Mouse (Mus musculus): Measurements from ENCODE around the gene 2410131K14Rik. TPM values are rescaled to one million over a fixed set of nuclear protein-coding genes. Genes with fewer than 3 reads are reported as not detected.

The 2410131K14Rik gene
- polyA plus RNA-seq, 1 experiment from 2014 or later: 7.7 TPM

DNA sequence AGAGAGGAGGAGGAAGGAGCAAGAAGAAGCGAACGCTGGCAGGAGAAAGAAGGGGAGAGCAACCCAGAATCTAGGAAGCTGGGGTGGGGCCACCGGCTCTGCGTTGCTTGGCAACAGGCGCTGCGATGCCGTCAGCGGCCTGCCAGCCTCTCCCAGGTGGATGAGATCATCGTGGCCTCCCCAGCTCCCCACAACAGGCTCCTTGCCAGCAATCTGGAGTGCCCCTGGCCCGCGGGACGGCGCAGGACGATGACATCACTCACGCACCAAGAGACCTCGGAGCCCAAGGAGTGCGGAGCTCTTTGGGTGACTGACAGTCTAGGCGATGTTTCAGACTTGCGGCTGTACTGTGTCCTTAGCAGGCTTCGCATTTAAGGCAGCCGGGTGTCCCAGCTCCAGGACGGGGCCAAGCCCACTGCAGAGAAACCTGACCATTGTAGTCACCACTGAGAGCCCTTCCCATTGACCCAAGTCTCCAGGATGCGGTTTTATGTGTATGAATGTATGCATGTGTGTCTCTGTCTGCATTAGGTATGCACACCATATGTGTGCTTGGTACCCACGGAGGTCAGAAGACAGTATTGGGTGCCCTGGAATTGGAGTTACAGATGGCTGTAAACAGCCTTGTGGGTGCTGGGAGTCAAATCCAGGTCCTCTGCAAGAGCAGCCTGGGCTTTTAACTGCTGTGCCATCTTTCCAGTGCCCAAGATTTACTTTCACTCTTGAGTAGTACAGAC lies 30.4 kb upstream of the 2410131K14Rik start:
- H3K27ac ChIP-seq: no peak overlapping the region
- ATAC-seq (replicated peaks; ENCODE audit: low FRiP score, low read depth) (peak; percentile 70), DNase-seq (ENCODE audit: low spot score) (peak; percentile 51)
- H3K9ac ChIP-seq (ENCODE audit: low read depth, low read length): peak overlapping the region; percentile 50
- H3K4me3 ChIP-seq (replicated peaks; ENCODE audit: low read depth, low read length): peak overlapping the region; percentile 32
- H3K36me3 ChIP-seq (ENCODE audit: insufficient read depth, low read length): no peaks in the 10 kb centered on the region
- H3K4me2 ChIP-seq (ENCODE audit: low read length): peak overlapping the region; percentile 64
- 0 out of 2 replicates have a peak, but pooled peaks cover 3% of the 10 kb centered on the region for H3K4me1 ChIP-seq (replicated peaks; ENCODE audit: insufficient read depth, low read length)
- WGBS: 5% methylated on average over 24 of the region's 24 CpGs
- TF ChIP-seq CTCF (IDR thresholded peaks at IDR 0.05; ENCODE audit: low read depth): no peak
- H3K27me3 ChIP-seq (ENCODE audit: insufficient read depth, low read length): no peaks in the 10 kb centered on the region
- H3K9me3 ChIP-seq (replicated peaks; ENCODE audit: low read length): no peaks in the 10 kb centered on the region

DNA sequence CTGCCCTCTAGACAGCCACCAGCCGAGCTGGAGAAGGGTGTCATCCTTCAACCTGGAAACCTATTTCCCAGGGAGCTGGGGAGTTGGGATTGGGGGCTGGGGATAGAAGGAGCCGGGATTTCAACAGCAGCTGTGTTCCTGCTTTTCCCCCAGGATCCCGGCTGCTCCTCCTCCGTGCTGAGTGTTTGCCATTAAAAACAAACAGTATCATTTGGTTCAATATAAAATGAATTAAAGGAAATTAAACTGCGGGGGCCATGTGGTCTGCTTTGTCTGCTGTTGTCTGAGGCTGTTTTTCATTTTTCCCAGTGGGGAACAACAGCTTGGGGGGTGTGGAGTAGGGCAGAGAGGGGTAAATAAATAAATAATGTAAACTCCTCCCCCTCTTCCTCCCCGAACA lies 27.6 kb upstream of the 2410131K14Rik start:
- no peaks in the 10 kb centered on the region for H3K27me3 ChIP-seq (ENCODE audit: insufficient read depth, low read length)
- TF ChIP-seq CTCF (IDR thresholded peaks at IDR 0.05; ENCODE audit: low read depth): no peak
- ATAC-seq (replicated peaks; ENCODE audit: low FRiP score, low read depth): no peak

DNA sequence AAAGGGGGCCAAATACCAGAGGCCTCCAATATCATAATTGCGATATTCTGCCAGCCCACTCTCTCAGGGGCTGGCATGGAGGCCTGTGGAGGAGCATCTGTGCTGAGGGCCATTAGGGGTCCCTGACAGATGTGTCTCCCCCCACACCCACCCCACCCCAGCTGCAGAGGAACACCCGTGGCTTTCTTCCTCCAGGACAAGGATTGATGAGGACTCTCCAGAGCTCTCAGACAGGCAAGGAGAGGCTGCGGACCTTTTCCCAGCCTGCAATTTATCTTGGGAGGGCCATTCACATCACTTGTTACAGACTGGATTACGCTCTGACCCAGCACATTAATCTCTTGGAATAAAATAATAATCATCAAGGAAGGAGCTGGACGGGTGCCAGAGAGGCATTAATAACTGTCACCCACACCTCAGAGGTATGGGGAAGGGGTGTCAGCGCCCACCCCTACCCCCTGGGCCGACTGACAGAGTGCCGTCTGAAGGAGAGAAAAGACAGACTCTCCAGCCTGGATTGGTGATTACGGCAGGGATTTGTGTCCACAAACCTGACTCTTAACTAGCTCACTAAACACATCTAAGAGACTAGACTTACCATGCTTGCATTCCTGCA lies 21.8 kb upstream of the 2410131K14Rik start:
- TF ChIP-seq CTCF (IDR thresholded peaks at IDR 0.05; ENCODE audit: low read depth): no peak
- Histone ChIP-seq H3K36me3 (ENCODE audit: insufficient read depth, low read length) (no peaks in the 10 kb centered on the region), H3K9me3 (replicated peaks; ENCODE audit: low read length) (no peaks in the 10 kb centered on the region), H3K4me3 (replicated peaks; ENCODE audit: low read depth, low read length) (no peak overlapping the region), H3K27ac (no peak overlapping the region), H3K9ac (ENCODE audit: low read depth, low read length) (no peak overlapping the region), H3K4me1 (replicated peaks; ENCODE audit: insufficient read depth, low read length) (no peaks in the 10 kb centered on the region), H3K4me2 (ENCODE audit: low read length) (no peak overlapping the region), H3K27me3 (ENCODE audit: insufficient read depth, low read length) (no peaks in the 10 kb centered on the region)
- WGBS: 43% methylated on average over 9 of the region's 9 CpGs
- DNase-seq (ENCODE audit: low spot score) (no peak), ATAC-seq (replicated peaks; ENCODE audit: low FRiP score, low read depth) (no peak)

More for the DNA sequence above, 27.6 kb upstream of the 2410131K14Rik start:
- Histone ChIP-seq H3K4me3 (replicated peaks; ENCODE audit: low read depth, low read length) (no peak overlapping the region), H3K9me3 (replicated peaks; ENCODE audit: low read length) (no peaks in the 10 kb centered on the region), H3K36me3 (ENCODE audit: insufficient read depth, low read length) (no peaks in the 10 kb centered on the region), H3K9ac (ENCODE audit: low read depth, low read length) (no peak overlapping the region), H3K4me2 (ENCODE audit: low read length) (no peak overlapping the region), H3K27ac (no peak overlapping the region), H3K4me1 (replicated peaks; ENCODE audit: insufficient read depth, low read length) (0 out of 2 replicates have a peak, but pooled peaks cover 3% of the 10 kb centered on the region)
- DNase-seq (ENCODE audit: low spot score): peak; percentile 76
- WGBS: 47% methylated on average over 6 of the region's 6 CpGs

DNA sequence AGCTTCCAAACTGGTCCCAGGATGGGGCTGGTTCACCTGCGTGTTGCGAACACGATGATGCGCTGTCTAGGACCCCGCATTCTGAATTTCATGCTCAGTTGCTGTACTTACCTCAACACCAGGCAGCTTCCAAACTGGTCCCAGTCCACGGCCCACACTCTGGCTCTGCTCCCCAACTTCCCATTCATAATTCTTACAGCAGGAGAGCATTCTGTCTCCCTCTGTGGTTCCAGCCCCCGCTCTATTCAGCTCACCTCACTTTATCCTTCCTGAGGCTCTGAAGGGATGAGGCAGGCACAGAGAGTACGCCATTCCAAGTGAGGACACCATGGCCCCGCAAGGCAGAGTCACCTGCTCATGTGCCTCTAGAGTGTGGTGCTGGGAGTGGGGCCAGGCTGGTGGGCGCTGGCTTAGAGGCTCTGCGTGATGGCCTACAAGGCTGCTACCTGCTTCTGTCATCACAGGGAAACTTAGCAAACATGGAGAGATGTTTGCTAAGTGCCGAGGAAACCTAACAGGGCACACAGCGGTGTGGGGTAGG lies 14.9 kb upstream of the 2410131K14Rik start:
- Histone ChIP-seq H3K9ac (ENCODE audit: low read depth, low read length) (no peak overlapping the region), H3K27me3 (ENCODE audit: insufficient read depth, low read length) (no peaks in the 10 kb centered on the region), H3K9me3 (replicated peaks; ENCODE audit: low read length) (no peaks in the 10 kb centered on the region), H3K4me2 (ENCODE audit: low read length) (no peak overlapping the region), H3K27ac (no peak overlapping the region), H3K4me3 (replicated peaks; ENCODE audit: low read depth, low read length) (no peak overlapping the region), H3K36me3 (ENCODE audit: insufficient read depth, low read length) (no peaks in the 10 kb centered on the region), H3K4me1 (replicated peaks; ENCODE audit: insufficient read depth, low read length) (no peaks in the 10 kb centered on the region)
- ATAC-seq (replicated peaks; ENCODE audit: low FRiP score, low read depth): no peak
- 91% methylated on average over 13 of the region's 13 CpGs for WGBS
- no peak for DNase-seq (ENCODE audit: low spot score)
- no peak for TF ChIP-seq CTCF (IDR thresholded peaks at IDR 0.05; ENCODE audit: low read depth)

DNA sequence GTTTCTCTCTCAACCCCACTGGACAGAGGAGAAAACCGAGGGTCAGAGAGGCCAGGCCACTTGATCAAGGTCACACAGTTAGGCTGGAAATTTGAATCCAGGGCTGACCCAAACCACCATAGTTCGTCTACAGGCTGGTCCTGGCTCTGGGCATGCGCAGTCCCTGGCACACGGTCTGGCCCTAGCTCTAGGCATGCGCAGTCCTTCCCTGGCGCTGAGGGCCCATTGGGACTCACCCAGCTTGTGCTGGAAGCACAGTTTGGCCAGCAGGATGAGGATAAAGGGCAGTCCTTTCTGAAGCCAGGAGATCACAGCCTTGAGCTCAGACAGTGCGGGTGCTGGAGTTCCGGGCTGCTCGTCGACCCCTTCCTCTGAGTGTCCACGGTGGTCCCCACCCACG lies 8.1 kb upstream of the 2410131K14Rik start:
- no peaks in the 10 kb centered on the region; the same call in 1 of the 2 replicates for H3K36me3 ChIP-seq (ENCODE audit: insufficient read depth, low read length)
- no peaks in the 10 kb centered on the region for H3K27me3 ChIP-seq (ENCODE audit: insufficient read depth, low read length)
- H3K9me3 ChIP-seq (replicated peaks; ENCODE audit: low read length): no peaks in the 10 kb centered on the region
- no peaks in the 10 kb centered on the region for H3K4me1 ChIP-seq (replicated peaks; ENCODE audit: insufficient read depth, low read length)
- no peak for TF ChIP-seq CTCF (IDR thresholded peaks at IDR 0.05; ENCODE audit: low read depth)
- no peak overlapping the region for H3K4me2 ChIP-seq (ENCODE audit: low read length)
- ATAC-seq (replicated peaks; ENCODE audit: low FRiP score, low read depth) (no peak), DNase-seq (ENCODE audit: low spot score) (no peak)
- no peak overlapping the region for H3K27ac ChIP-seq
- no peak overlapping the region for H3K4me3 ChIP-seq (replicated peaks; ENCODE audit: low read depth, low read length)
- H3K9ac ChIP-seq (ENCODE audit: low read depth, low read length): no peak overlapping the region
- WGBS: 90% methylated on average over 12 of the region's 12 CpGs

DNA sequence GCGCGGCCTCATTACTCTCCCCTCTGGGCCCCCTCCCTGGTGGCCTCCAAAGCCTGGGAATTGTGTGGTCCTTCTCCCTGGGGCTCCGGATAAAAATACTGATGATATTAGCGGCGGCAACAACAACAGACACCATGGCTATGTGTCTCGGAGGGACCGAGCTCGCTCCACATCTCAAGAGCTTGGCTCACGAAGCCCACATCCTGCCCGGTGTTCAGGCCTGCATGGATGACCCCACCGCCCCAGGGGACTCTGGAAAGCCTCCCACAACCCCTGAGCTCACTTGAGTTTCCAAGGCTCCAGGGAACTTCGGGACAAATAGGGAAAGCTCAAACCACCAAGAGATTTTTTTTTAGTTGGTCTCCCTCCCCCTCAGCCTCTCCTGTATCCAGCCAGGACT lies 5.4 kb upstream of the 2410131K14Rik start:
- Histone ChIP-seq H3K36me3 (ENCODE audit: insufficient read depth, low read length) (no peaks in the 10 kb centered on the region; the same call in 1 of the 2 replicates), H3K27ac (no peak overlapping the region), H3K4me2 (ENCODE audit: low read length) (no peak overlapping the region), H3K4me1 (replicated peaks; ENCODE audit: insufficient read depth, low read length) (peaks cover 5% of the 10 kb centered on the region; the same call in 1 of the 2 replicates), H3K27me3 (ENCODE audit: insufficient read depth, low read length) (no peaks in the 10 kb centered on the region), H3K9me3 (replicated peaks; ENCODE audit: low read length) (no peaks in the 10 kb centered on the region), H3K4me3 (replicated peaks; ENCODE audit: low read depth, low read length) (no peak overlapping the region), H3K9ac (ENCODE audit: low read depth, low read length) (no peak overlapping the region)
- no peak for ATAC-seq (replicated peaks; ENCODE audit: low FRiP score, low read depth)
- no peak for TF ChIP-seq CTCF (IDR thresholded peaks at IDR 0.05; ENCODE audit: low read depth)
- no peak for DNase-seq (ENCODE audit: low spot score)
- 78% methylated on average over 12 of the region's 12 CpGs for WGBS

All from kidney, postnatal 0 days (tissue).